14 mouse cellular contexts compared by ENCODE assay signal in the genomic region with DNA sequence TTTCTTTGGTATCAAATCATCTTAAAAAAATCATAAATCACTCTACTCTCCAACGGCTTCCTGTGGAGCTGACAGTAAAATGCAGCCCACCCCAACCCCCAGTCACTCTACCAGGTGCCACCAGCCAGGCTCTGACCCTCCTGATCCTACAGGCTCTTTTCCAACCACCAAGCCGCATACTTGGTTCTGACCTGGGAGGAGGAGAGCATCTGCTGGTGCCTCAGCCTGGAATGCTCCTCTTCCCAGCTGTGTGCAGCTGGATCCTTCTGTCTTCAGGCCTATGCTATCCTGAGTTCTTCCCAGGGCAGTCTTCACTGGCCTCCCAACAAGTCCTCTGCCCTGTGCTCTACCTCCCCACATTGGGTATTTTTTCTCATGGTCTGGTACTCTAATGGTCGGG. TPM values are rescaled to one million over a fixed set of nuclear protein-coding genes. Genes with fewer than 3 reads are reported as not detected.
DNase-seq lines count a peak whose midpoint lies in the region; ATAC-seq and TF ChIP-seq lines count a peak whose summit lies in the region.
"Had no signal": no experiment of that assay in that cellular context is flagged by ENCODE, and none has a peak within 500 bp of the region (broad histone marks: within the 10 kb centered on the region; RNA-seq: fewer than 3 reads in every experiment).

No protein-coding gene starts in this region.

- peak; percentile 61 for DNase-seq in kidney, adult 2 months
- DNase-seq in kidney, adult 11 months: no peak
- DNase-seq in mesoderm, embryonic 11.5 days (ENCODE audit: low read depth, low spot score): peak; percentile 40
- DNase-seq in spleen, postnatal 14 days (ENCODE audit: low spot score in 2 of 2): no peak
- no peak for DNase-seq in gastrocnemius, adult 18-20 months (ENCODE audit: low spot score)
- DNase-seq: cerebellum, adult 9-10 months; liver, postnatal 0 days had no signal

- H3K4me3 ChIP-seq in kidney, adult 2 months (ENCODE audit: insufficient read depth, low read depth, low read length): peak overlapping the region; percentile 0; the same call in 1 of the 2 replicates
- H3K4me3 ChIP-seq in heart, embryonic 15.5 days: no peak overlapping the region
- no peak overlapping the region for H3K4me3 ChIP-seq in intestine, embryonic 15.5 days (replicated peaks)
- H3K4me3 ChIP-seq: embryonic facial prominence, embryonic 12.5 days; forebrain, embryonic 15.5 days; myocyte had no signal

- no peak overlapping the region for H3K9ac ChIP-seq in heart, embryonic 15.5 days
- no peak overlapping the region for H3K9ac ChIP-seq in intestine, embryonic 15.5 days
- H3K9ac ChIP-seq: embryonic facial prominence, embryonic 12.5 days; forebrain, embryonic 15.5 days; liver, postnatal 0 days had no signal

- H3K36me3 ChIP-seq in kidney, adult 2 months (ENCODE audit: control insufficient read depth, insufficient read depth, low read length): no peaks in the 10 kb centered on the region
- no peaks in the 10 kb centered on the region for H3K36me3 ChIP-seq in heart, embryonic 15.5 days
- no peaks in the 10 kb centered on the region for H3K36me3 ChIP-seq in intestine, embryonic 15.5 days
- H3K36me3 ChIP-seq: embryonic facial prominence, embryonic 12.5 days; forebrain, embryonic 15.5 days had no signal

- no peak for ATAC-seq in heart, embryonic 15.5 days (replicated peaks; ENCODE audit: insufficient number of reproducible peaks, insufficient read depth, low FRiP score, low read depth)
- no peak for ATAC-seq in intestine, embryonic 15.5 days
- no peak for ATAC-seq in cerebellum, adult (ENCODE audit: insufficient number of reproducible peaks, low FRiP score, low TSS enrichment)
- ATAC-seq: forebrain, embryonic 15.5 days; liver, postnatal 0 days; Patski had no signal

- H3K27ac ChIP-seq in kidney, adult 2 months (ENCODE audit: insufficient read depth, low read depth, low read length): peak overlapping the region; percentile 24
- H3K27ac ChIP-seq in heart, embryonic 15.5 days: no peak overlapping the region
- 0 out of 2 replicates have a peak overlapping the region, but pooled peaks have one; percentile 63 for H3K27ac ChIP-seq in intestine, embryonic 15.5 days
- H3K27ac ChIP-seq: embryonic facial prominence, embryonic 12.5 days; forebrain, embryonic 15.5 days had no signal

- no peak for TF ChIP-seq POLR2A in kidney, adult 2 months (IDR thresholded peaks at IDR 0.05; ENCODE audit: low read depth, low read length)

- H3K9me3 ChIP-seq in heart, embryonic 15.5 days (replicated peaks): no peaks in the 10 kb centered on the region
- no peaks in the 10 kb centered on the region for H3K9me3 ChIP-seq in intestine, embryonic 15.5 days
- H3K9me3 ChIP-seq: embryonic facial prominence, embryonic 12.5 days; forebrain, embryonic 15.5 days had no signal

- H3K4me2 ChIP-seq in heart, embryonic 15.5 days: peak overlapping the region; percentile 9
- H3K4me2 ChIP-seq in intestine, embryonic 15.5 days (replicated peaks): peak overlapping the region; percentile 37
- H3K4me2 ChIP-seq: embryonic facial prominence, embryonic 12.5 days; forebrain, embryonic 15.5 days had no signal

- TF ChIP-seq CTCF in kidney, adult 2 months (conservative IDR thresholded peaks at IDR 0.05; ENCODE audit: insufficient read depth, insufficient read length, low read depth, low read length): no peak

- H3K4me1 ChIP-seq in kidney, adult 2 months (ENCODE audit: control insufficient read depth, insufficient read depth, low read length): peaks cover 37% of the 10 kb centered on the region
- H3K4me1 ChIP-seq in heart, embryonic 15.5 days (replicated peaks): peaks cover 49% of the 10 kb centered on the region
- peaks cover 50% of the 10 kb centered on the region for H3K4me1 ChIP-seq in intestine, embryonic 15.5 days (replicated peaks)

- 43% methylated on average over 3 of the region's 3 CpGs for WGBS in kidney, adult 2 months
- 58% methylated on average over 3 of the region's 3 CpGs for WGBS in heart, embryonic 15.5 days
- 44% methylated on average over 3 of the region's 3 CpGs for WGBS in intestine, embryonic 15.5 days

- H3K27me3 ChIP-seq in kidney, adult 2 months (replicated peaks; ENCODE audit: control insufficient read depth, insufficient read depth, low read length): no peaks in the 10 kb centered on the region
- peaks cover 4% of the 10 kb centered on the region; the same call in 1 of the 2 replicates for H3K27me3 ChIP-seq in heart, embryonic 15.5 days
- no peaks in the 10 kb centered on the region for H3K27me3 ChIP-seq in intestine, embryonic 15.5 days (replicated peaks)
- H3K27me3 ChIP-seq: embryonic facial prominence, embryonic 12.5 days; forebrain, embryonic 15.5 days had no signal

RNA-seq across cellular contexts. Expression of a gene that starts 3.7 kb away (rescaled TPM):
- polyA plus RNA-seq in kidney, adult 2 months (2012; rRNA removed): 46.7 and 51.2 TPM in 2 replicates
- polyA plus RNA-seq in heart, embryonic 15.5 days (2015; fragmentation: Nextera tagmentation; extraction: Ambion mirVana): 4.5 and 6.2 TPM in 2 replicates
- polyA plus RNA-seq in intestine, embryonic 15.5 days (2015; fragmentation: Nextera tagmentation; extraction: Ambion mirVana): 9.0 and 11.4 TPM in 2 replicates
- total RNA-seq in gastrocnemius, adult 18-20 months (2021): 10 to 100 TPM in 1 of 2 experiments, 1 to 10 TPM in 1; 6.2 to 11.5 TPM

RNA-seq across cellular contexts. Expression of a gene that starts 57.1 kb away (rescaled TPM):
- polyA plus RNA-seq in kidney, adult 2 months (2012; rRNA removed): 5.4 and 5.6 TPM in 2 replicates
- polyA plus RNA-seq in heart, embryonic 15.5 days (2015; fragmentation: Nextera tagmentation; extraction: Ambion mirVana): 1.3 and 1.5 TPM in 2 replicates
- 3.3 and 3.5 TPM in 2 replicates for polyA plus RNA-seq in intestine, embryonic 15.5 days (2015; fragmentation: Nextera tagmentation; extraction: Ambion mirVana)
- total RNA-seq in gastrocnemius, adult 18-20 months (2021): under 1 TPM; 0.17 to 0.34 TPM

Comparison
In these comparisons a context has a peak if more than half of its experiments do, and no peak if none do; other contexts are left out.
1. DNase-seq: peak in kidney, adult 2 months (single experiment) and mesoderm, embryonic 11.5 days (single experiment); none in kidney, adult 11 months (single experiment), spleen, postnatal 14 days (0 of 2) and gastrocnemius, adult 18-20 months (single experiment).